12 mouse cellular contexts compared by ENCODE assay signal in the genomic region with DNA sequence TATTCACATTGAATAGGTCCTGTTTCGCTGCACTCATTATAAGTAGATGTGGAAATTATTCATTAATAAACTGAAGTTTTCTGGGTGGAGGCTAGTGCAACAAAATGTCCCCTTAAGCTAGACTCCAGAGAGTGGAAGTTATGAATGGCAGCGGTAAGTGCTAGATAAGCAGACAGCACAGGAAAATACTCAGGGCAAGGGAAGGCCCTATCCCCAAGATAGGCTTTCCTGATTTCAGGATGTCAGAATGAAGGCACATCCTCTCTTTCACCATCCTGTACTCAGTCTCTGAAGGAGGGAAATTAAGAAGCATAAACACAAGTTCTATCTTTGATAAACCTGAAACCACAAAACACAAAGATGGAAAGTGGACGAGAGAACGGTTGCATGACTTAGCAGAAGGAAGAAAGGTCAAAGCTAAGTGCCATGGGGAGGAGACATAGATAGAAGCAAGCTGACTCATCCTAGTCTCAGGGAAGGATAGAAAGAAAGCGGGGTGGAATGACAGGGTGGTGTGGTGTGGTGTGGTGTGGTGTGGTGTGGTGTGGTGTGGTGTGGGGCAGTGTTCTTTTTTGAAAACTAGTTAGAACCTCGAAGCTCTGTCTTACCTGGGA. TPM values are rescaled to one million over a fixed set of nuclear protein-coding genes. Genes with fewer than 3 reads are reported as not detected.
A peak's percentile ranks its signal among the peaks of the same experiment; 100 is the strongest.
DNase-seq lines count a peak whose midpoint lies in the region; ATAC-seq and TF ChIP-seq lines count a peak whose summit lies in the region.
"Had no signal": no experiment of that assay in that cellular context is flagged by ENCODE, and none has a peak within 500 bp of the region (broad histone marks: within the 10 kb centered on the region; RNA-seq: fewer than 3 reads in every experiment).

No protein-coding gene starts in this region.

- peaks cover 11% of the 10 kb centered on the region for H3K4me1 ChIP-seq in heart, embryonic 10.5 days
- H3K4me1 ChIP-seq in embryonic fibroblast, embryonic 13.5 days (ENCODE audit: control insufficient read depth, insufficient read depth, low read length): peaks cover 10% of the 10 kb centered on the region; the same call in 1 of the 2 replicates
- peaks cover 16% of the 10 kb centered on the region for H3K4me1 ChIP-seq in liver, embryonic 16.5 days (ENCODE audit: control insufficient read depth, low read depth, low read length)

- H3K79me2 ChIP-seq in C2C12 (ENCODE audit: control insufficient read depth, insufficient read depth): peaks cover 11% of the 10 kb centered on the region

- no peak for DNase-seq in heart, embryonic 10.5 days (ENCODE audit: low spot score)
- no peak for DNase-seq in heart, postnatal 25 days (ENCODE audit: low spot score)
- no peak for DNase-seq in spleen, postnatal 14 days (ENCODE audit: low spot score in 2 of 2)
- no peak for DNase-seq in layer of hippocampus, postnatal 10 days (ENCODE audit: low spot score in 2 of 2)
- DNase-seq in right cerebral cortex, postnatal 36 days (ENCODE audit: low spot score in 2 of 2): no peak
- DNase-seq: kidney, postnatal 14 days; lung, postnatal 4 days had no signal

- intact Hi-C loops in heart, postnatal 25 days (cut with DNase I): no loop called here

- 50% methylated on average over 6 of the region's 6 CpGs for WGBS in heart, embryonic 10.5 days
- WGBS in liver, embryonic 16.5 days (ENCODE audit: insufficient replicate concordance): 25% methylated on average over 6 of the region's 6 CpGs

- no peak for TF ChIP-seq POLR2A in embryonic fibroblast, embryonic 13.5 days (IDR thresholded peaks at IDR 0.05; ENCODE audit: low read depth, low read length)

- TF ChIP-seq CTCF in C2C12 (IDR thresholded peaks at IDR 0.05; ENCODE audit: control insufficient read depth, insufficient read depth, insufficient read length): no peak
- TF ChIP-seq CTCF in embryonic fibroblast, embryonic 13.5 days (IDR thresholded peaks at IDR 0.05; ENCODE audit: borderline replicate concordance, insufficient read depth, low read length): no peak

- peaks cover 12% of the 10 kb centered on the region for H3K79me3 ChIP-seq in C2C12 (ENCODE audit: low read depth)

- peak overlapping the region; percentile 59; the same call in 1 of the 2 replicates for H3K27ac ChIP-seq in heart, embryonic 10.5 days
- H3K27ac ChIP-seq in embryonic fibroblast, embryonic 13.5 days (ENCODE audit: insufficient read depth, low read length): peak overlapping the region; percentile 22; the same call in 1 of the 2 replicates
- H3K27ac ChIP-seq in liver, embryonic 16.5 days (ENCODE audit: low read length): peak overlapping the region; percentile 79

- H3K4me3 ChIP-seq in heart, embryonic 10.5 days: no peak overlapping the region
- H3K4me3 ChIP-seq in C2C12 (ENCODE audit: insufficient read depth, poor library complexity, severe bottlenecking): no peak overlapping the region
- no peak overlapping the region for H3K4me3 ChIP-seq in embryonic fibroblast, embryonic 13.5 days (ENCODE audit: insufficient read depth, low read length)
- H3K4me3 ChIP-seq in liver, embryonic 16.5 days (ENCODE audit: low read depth, low read length): no peak overlapping the region

- H3K4me2 ChIP-seq in liver, embryonic 16.5 days (ENCODE audit: low read depth, low read length): peak overlapping the region; percentile 54

- H3K36me3 ChIP-seq in heart, embryonic 10.5 days: peaks cover 4% of the 10 kb centered on the region; the same call in 1 of the 2 replicates
- peaks cover 66% of the 10 kb centered on the region for H3K36me3 ChIP-seq in C2C12 (ENCODE audit: control insufficient read depth, insufficient read depth)
- no peaks in the 10 kb centered on the region for H3K36me3 ChIP-seq in liver, embryonic 16.5 days (ENCODE audit: control insufficient read depth, insufficient read depth)

- H3K27me3 ChIP-seq in heart, embryonic 10.5 days (ENCODE audit: insufficient read depth, poor library complexity, severe bottlenecking): no peaks in the 10 kb centered on the region
- no peaks in the 10 kb centered on the region for H3K27me3 ChIP-seq in C2C12 (ENCODE audit: control insufficient read depth, insufficient read depth, insufficient read length)
- no peaks in the 10 kb centered on the region for H3K27me3 ChIP-seq in liver, embryonic 16.5 days (ENCODE audit: control insufficient read depth, insufficient read depth, low read depth, low read length)

- no peaks in the 10 kb centered on the region for H3K9me3 ChIP-seq in heart, embryonic 10.5 days
- no peaks in the 10 kb centered on the region for H3K9me3 ChIP-seq in liver, embryonic 16.5 days (replicated peaks; ENCODE audit: control insufficient read depth, low read length)

- H3K9ac ChIP-seq in liver, embryonic 16.5 days (ENCODE audit: low read depth, low read length): no peak overlapping the region

- ATAC-seq in liver, embryonic 16.5 days (ENCODE audit: low read depth): peak; percentile 99
- ATAC-seq: CD4-positive, CD25-positive, alpha-beta regulatory T cell, adult 4 months; hindbrain, embryonic 16.5 days had no signal

- no peak overlapping the region for H3ac ChIP-seq in C2C12 (ENCODE audit: control insufficient read depth, insufficient read length, low read depth)

TF ChIP-seq in C2C12, 6 proteins besides CTCF, POLR2A, EP300 and RAD21:
- TF ChIP-seq MYOD1 (IDR thresholded peaks at IDR 0.05; ENCODE audit: control insufficient read depth, insufficient read length, low read depth): no peak
- no peak for TF ChIP-seq MYOG (IDR thresholded peaks at IDR 0.05; ENCODE audit: control insufficient read depth, extremely low read depth, insufficient read length)
- no peak for TF ChIP-seq MAX (IDR thresholded peaks at IDR 0.05)
- peak; percentile 12 for TF ChIP-seq FOSL1 (IDR thresholded peaks at IDR 0.05; ENCODE audit: insufficient read depth, low read length, poor library complexity, severe bottlenecking)
- peak; percentile 5 for TF ChIP-seq CEBPB (IDR thresholded peaks at IDR 0.05; ENCODE audit: low read depth)
- no peak for TF ChIP-seq USF1 (IDR thresholded peaks at IDR 0.05; ENCODE audit: low read depth)

RNA-seq across cellular contexts. Expression of gene Cops2, which starts 42.0 kb away (rescaled TPM):
- polyA plus RNA-seq in heart, embryonic 10.5 days (2016; fragmentation: Nextera tagmentation; extraction: Ambion mirVana): 77.5 and 81.3 TPM in 2 replicates
- 10 to 100 TPM; 86.9 to 87.0 TPM for total RNA-seq in heart, postnatal 25 days (2021)
- 52.7 TPM for polyA plus RNA-seq in C2C12 (2012; fragmentation: generic; extraction: Trizol)
- 196 and 233 TPM in 2 replicates for polyA plus RNA-seq in embryonic fibroblast, embryonic 13.5 days (2011; ENCODE audit: insufficient read length, low read depth, missing spikeins)
- 35.6 and 40.1 TPM in 2 replicates for polyA plus RNA-seq in liver, embryonic 16.5 days (2015; fragmentation: Nextera tagmentation; extraction: Ambion mirVana)
- total RNA-seq in layer of hippocampus, postnatal 10 days (2021): 100 to 1,000 TPM; 106 to 124 TPM

RNA-seq across cellular contexts. Expression of gene Galk2, which starts 42.0 kb away (rescaled TPM):
- polyA plus RNA-seq in heart, embryonic 10.5 days (2016; fragmentation: Nextera tagmentation; extraction: Ambion mirVana): 34.0 and 40.7 TPM in 2 replicates
- 10 to 100 TPM; 10.1 to 10.9 TPM for total RNA-seq in heart, postnatal 25 days (2021)
- polyA plus RNA-seq in C2C12 (2012; fragmentation: generic; extraction: Trizol): 21.2 TPM
- 49.5 and 54.1 TPM in 2 replicates for polyA plus RNA-seq in embryonic fibroblast, embryonic 13.5 days (2011; ENCODE audit: insufficient read length, low read depth, missing spikeins)
- 8.4 and 9.4 TPM in 2 replicates for polyA plus RNA-seq in liver, embryonic 16.5 days (2015; fragmentation: Nextera tagmentation; extraction: Ambion mirVana)
- 10 to 100 TPM; 26.9 to 27.1 TPM for total RNA-seq in layer of hippocampus, postnatal 10 days (2021)

Comparison
In these comparisons a context has a peak if more than half of its experiments do, and no peak if none do; other contexts are left out.
1. H3K27ac ChIP-seq: peak in every context shown above with its lines; median percentile 79 in liver, embryonic 16.5 days; 59 in heart, embryonic 10.5 days; 22 in embryonic fibroblast, embryonic 13.5 days.